Mouse (Mus musculus) c-Kit-positive CD71-positive TER-119-positive erythroid progenitor cells, embryonic 14.5 days (primary cell): ENCODE results near the gene Atp6v0a1.

Experiments used
- DNase-seq: peaks from one replicate; pipeline ENCODE4 v3.0.0-alpha.2; 2013; ENCODE audit warnings: low spot score

The Atp6v0a1 gene

GRCm38 (mm10) chr11:101009046-101009887 lies at the start of gene Atp6v0a1:
Gene Atp6v0a1 (plus strand): TSS chr11:101009452.
- DNase-seq, result peak; percentile 94

- peak; percentile 70 for DNase-seq
Observed at GRCm38 (mm10) chr11:100959464-100959810, 49.8 kb upstream of the Atp6v0a1 start.

GRCm38 (mm10) chr11:100959826-100960225 lies 49.4 kb upstream of the Atp6v0a1 start:
- DNase-seq, result no peak

GRCm38 (mm10) chr11:100960540-100960939 lies 48.7 kb upstream of the Atp6v0a1 start:
- DNase-seq, result no peak

DNA sequence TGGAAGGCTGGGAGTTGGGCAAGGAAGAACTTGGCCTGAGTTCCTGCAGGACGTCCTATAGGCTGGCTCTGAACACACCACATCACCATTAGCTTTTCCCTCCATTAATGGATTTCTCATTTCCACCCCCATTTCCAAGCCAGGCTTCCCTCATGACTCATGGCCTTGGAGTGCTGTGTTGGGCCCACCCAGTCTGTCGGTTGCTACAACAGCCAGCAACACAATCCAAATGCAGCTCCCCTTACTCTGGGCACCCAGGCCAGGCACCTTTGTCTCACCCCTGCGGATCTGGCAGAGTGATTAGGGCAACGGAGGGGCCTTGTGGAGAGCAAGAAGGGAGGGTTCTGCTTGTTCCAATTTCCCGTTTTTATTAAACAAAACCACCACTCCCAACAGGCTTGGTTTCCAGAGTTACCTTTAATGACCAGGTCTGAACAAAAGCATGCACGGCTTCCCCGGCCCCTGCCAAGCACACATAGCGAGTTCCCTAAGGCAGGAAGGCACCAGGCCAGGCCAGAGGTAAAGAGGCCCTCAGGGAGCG lies 46.8 kb upstream of the Atp6v0a1 start:
- no peak for DNase-seq

- no peak for DNase-seq
Observed at GRCm38 (mm10) chr11:100963647-100964046, 45.6 kb upstream of the Atp6v0a1 start.

DNA sequence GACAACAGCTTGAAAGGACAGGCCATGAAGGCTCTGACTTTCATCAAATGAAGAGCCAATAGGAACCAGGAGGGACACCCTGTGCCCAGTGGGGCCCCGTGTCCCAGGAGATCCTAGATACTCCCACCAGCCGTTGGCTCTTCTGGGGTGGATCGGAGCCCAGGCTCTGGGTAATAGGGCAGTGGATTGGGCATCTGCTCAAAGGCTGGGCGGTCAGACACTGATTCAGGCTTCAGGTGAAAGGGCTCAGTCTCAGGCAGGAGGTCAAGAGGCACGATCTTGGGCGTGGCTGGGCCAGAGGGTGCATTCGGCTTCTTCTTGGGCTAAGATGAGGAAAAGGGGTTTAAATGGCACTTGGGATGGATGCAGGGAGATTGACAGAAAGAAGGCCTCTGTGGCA lies 45.1 kb upstream of the Atp6v0a1 start:
- DNase-seq, result no peak

DNA sequence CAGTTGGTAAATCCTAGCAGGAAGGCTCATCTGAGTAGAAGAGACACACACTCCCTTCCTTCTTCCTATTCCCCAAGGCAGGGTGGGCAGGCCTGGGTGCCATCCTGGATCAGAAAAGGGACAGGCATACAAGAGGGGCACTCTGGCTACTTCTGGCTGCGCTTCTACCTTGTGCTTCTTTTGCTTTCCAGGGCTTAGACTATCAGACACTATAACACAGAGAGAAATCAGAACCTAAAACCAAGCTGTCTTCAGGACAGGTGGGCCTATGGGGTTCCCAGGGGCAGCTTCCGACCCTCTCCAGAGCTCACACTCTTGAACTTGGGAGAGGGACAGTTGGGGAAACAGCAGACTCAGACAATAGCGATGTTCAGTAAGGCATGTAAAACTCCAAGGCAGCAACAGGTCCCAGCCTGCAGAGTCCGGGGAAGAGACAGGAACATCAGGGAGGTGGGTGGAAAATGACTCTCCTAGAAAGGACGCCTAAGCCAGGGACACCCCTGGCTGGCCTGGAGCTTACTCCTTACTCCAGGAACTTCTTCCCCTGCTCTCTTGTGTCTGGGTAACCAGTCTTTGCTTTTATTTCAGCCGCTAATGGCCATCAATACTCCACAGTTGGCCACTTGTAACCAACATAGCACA lies 44.2 kb upstream of the Atp6v0a1 start:
- no peak for DNase-seq

GRCm38 (mm10) chr11:100965760-100966159 lies 43.5 kb upstream of the Atp6v0a1 start:
- DNase-seq, result no peak

- no peak for DNase-seq
Observed at GRCm38 (mm10) chr11:100967376-100967775, 41.9 kb upstream of the Atp6v0a1 start.

DNA sequence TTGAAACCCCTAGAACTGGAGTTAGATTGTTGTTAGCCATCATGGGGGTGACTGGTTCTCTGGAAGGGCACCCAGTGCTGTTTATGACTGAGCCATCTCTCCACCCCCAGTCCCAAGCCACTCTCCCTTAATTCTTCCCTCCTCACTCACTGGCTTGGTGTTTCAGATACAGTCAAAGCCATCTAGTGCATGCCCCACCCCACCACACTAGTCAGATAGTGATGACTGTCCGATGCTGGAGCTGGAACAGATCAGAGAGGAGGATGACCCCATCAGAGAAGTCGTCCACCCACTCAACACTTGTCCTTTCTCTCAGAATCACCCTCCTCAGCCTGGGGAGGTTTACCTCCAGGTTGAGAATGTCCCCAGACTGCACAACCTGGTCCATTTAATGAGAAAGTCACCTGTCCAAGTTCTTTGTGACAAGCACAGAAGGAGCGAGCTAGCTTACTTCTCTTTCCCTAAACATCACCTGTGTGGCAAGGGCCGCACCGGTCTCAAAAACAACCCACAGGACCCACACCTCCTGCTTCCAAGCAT lies 41.3 kb upstream of the Atp6v0a1 start:
- no peak for DNase-seq

DNA sequence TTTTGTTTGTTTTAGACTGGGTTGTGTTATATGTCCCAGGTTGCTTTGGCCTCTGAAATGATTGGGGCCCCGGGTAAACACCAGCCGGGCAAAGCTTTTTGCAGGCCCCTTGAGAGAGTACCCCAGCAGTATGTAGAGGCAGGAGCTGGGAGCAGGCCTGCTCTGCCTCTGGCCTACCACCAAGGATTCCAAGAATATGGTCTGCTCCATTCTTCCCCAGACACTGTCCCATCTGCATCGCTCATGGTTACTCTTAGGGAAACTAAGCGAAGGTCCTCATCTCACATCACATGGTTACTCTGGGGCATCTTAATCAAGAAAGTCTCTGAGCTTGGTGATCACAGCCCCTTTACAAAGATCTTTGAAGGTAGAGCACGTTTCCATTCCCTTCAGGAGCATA lies 40.8 kb upstream of the Atp6v0a1 start:
- DNase-seq, result no peak

GRCm38 (mm10) chr11:100969189-100969743 lies 40.0 kb upstream of the Atp6v0a1 start:
- no peak for DNase-seq

DNA sequence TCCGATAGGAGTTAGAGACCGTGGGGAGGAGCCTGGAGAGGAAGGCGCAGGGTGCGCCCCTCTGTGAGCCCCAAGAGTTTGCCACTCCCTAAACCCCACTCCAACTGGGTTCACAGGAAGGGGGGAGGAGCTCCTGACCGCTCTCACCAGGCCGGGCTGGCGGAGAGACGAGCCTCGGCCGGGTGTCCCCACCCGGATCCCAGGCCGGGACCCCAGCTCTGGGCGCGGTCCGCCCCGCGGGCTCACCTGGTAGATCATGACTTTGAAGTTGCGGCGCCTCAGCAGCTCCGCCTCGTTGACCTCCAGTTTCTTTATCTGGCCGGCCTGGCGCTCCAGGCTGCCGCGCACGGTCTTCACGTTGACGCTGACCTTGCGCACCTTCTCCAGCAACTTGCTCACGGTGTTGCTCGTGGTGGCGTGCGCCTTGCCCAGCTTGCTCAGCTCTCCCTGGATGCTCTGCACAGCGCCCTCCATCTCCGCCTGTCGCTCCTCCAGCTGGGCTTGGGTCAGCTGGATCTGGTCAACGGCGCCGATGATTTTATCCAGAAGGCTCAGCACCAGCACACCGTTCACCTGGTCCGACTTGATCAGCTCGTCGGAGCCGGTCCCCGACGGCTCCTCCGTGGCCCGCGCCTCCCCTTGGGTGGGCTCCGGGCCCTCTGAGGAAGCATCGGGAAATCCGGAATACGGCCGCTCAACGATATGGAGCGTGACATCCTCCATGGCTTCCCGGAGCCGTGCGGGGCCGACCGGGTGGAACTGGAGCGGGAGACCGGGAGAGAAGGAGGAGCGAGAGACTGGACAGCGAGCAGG lies 39.3 kb upstream of the Atp6v0a1 start:
- no peak for DNase-seq

DNA sequence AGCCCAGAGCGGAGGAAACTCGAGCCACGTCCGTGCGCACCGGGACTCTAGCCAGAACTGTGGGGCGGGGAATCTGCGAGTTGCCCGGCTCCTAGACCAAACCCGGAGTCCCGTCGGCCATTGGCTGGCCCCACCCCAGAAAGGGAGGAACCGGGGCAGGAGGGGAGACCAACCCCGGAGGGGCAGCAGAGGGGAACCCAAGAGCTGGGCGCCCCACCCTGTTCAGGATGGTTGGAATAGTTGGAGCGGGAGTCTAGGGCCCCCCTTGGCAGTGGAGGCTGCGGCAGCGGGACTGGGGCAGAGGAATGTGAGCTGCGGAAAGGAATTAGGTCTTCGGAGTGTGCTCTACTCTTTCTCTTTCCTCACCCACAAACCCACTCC lies 38.7 kb upstream of the Atp6v0a1 start, which contains the start of gene Cavin1:
Gene Cavin1, minus strand, starts transcription at position 331 of the 381 bp plus-strand sequence.
- DNase-seq, result no peak

GRCm38 (mm10) chr11:100971455-100971854 lies 37.8 kb upstream of the Atp6v0a1 start:
- DNase-seq, result no peak

DNA sequence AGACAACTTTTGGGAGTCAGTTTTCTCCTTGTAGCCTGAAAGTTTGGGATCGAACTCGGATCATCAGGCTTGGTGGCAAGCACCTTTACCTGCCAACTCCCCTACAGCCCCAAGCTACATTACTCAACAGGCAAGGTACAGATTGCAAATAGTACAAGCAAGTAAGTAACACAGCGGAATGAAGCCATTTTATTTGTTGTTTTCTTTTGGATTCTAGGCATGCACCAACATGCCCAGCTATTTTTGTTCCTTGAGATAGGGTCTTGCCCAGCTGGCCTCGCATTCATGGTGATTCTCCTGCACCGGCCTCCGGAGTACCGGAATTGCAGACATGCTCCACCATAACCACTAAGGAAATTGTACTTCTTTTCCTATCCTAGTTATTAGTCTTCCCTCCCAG lies 36.0 kb upstream of the Atp6v0a1 start:
- no peak for DNase-seq

GRCm38 (mm10) chr11:100974381-100974970 lies 34.8 kb upstream of the Atp6v0a1 start:
- no peak for DNase-seq

DNA sequence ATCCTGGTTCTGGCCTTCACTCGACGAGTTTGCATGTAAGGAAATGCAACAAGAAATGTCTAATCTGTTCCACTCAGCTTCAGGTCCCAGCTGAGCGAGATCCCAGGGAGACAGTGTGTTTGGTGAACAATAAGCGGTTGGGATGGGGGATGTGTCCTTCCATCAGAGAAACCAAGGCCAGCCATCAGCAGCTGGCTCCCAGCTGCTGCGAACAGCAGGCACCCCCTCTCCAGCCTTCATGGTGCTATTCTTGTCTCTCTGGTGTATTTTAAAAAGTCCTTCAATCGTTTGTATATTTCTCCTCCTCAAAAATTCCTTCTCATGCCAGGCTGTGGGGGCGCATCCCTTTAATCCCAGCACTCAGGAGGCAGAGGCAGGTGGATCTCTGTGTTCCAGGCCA lies 34.0 kb upstream of the Atp6v0a1 start:
- DNase-seq, result no peak

- DNase-seq, result no peak
Observed at GRCm38 (mm10) chr11:100979887-100980286, 29.4 kb upstream of the Atp6v0a1 start.

GRCm38 (mm10) chr11:100980438-100980837 lies 28.8 kb upstream of the Atp6v0a1 start:
- no peak for DNase-seq
